Mouse (Mus musculus) midbrain, embryonic 11.5 days (tissue): Measurements from ENCODE around the gene Rpusd2. TPM values are rescaled to one million over a fixed set of nuclear protein-coding genes. Genes with fewer than 3 reads are reported as not detected.

Source experiments
- ATAC-seq: fragments of 200-750 bp; cut with Nextera tagmentation; 2 replicates; pipeline ENCODE4 v1.8.0; 2017; ENCODE audit warnings: moderate TSS enrichment, moderate library complexity; ENCODE audit not compliant: low FRiP score
- DNase-seq: peaks from one replicate; pipeline ENCODE4 v3.0.0; 2015; ENCODE audit warnings: low spot score; ENCODE audit errors: missing footprints
- H3K27ac ChIP-seq: fragments of 300-500 bp; sonication (generic); 2 replicates; pipeline ENCODE4 v1.5.1; 2014; ENCODE audit warnings: low read depth, low read length
- H3K27me3 ChIP-seq: fragments of 300-500 bp; sonication (generic); 2 replicates; pipeline ENCODE4 v1.6.1; 2014; ENCODE audit warnings: mild to moderate bottlenecking, low read length, moderate library complexity, mixed read lengths; ENCODE audit not compliant: control insufficient read depth, insufficient read depth
- H3K36me3 ChIP-seq: fragments of 300-500 bp; sonication (generic); 2 replicates; pipeline ENCODE4 v1.6.1; 2014; ENCODE audit warnings: mild to moderate bottlenecking, low read length, moderate library complexity, mixed read lengths; ENCODE audit not compliant: control insufficient read depth, insufficient read depth
- H3K4me1 ChIP-seq: fragments of 300-500 bp; sonication (generic); 2 replicates; pipeline ENCODE4 v1.6.1; 2014; ENCODE audit warnings: low read length; ENCODE audit not compliant: control insufficient read depth, insufficient read depth
- H3K4me2 ChIP-seq: fragments of 300-500 bp; sonication (generic); 2 replicates; pipeline ENCODE4 v1.6.1; 2014; ENCODE audit warnings: mild to moderate bottlenecking, moderate library complexity
- H3K4me3 ChIP-seq: fragments of 300-500 bp; sonication (generic); 2 replicates; pipeline ENCODE4 v1.5.1; 2014; ENCODE audit warnings: low read depth, low read length
- H3K9ac ChIP-seq: fragments of 300-500 bp; sonication (generic); 2 replicates; pipeline ENCODE4 v1.6.1; 2014; ENCODE audit warnings: low read length
- H3K9me3 ChIP-seq: fragments of 300-500 bp; sonication (generic); 2 replicates; pipeline ENCODE4 v1.6.1; 2016; ENCODE audit warnings: low read length; ENCODE audit not compliant: control insufficient read depth
- WGBS: fragments of 180-500 bp; shearing (Covaris S2); extraction: QIAGEN DNeasy Blood & Tissue Kit; methylation state at CpG from one replicate; pipeline ENCODE4 v1.1.7; 2014; 5-methylcytosine and 5-hydroxymethylcytosine counted together
- polyA plus RNA-seq: library from polyadenylated mRNA; unstranded; fragments of >200 nt; fragmentation: Nextera tagmentation; extraction: Ambion mirVana; gene quantifications from 2 replicates; pipeline ENCODE4 v1.2.1, GENCODE M21; 2014

Rpusd2 gene
- polyA plus RNA-seq, 1 experiment from 2014 or later = 7.4 TPM

DNA sequence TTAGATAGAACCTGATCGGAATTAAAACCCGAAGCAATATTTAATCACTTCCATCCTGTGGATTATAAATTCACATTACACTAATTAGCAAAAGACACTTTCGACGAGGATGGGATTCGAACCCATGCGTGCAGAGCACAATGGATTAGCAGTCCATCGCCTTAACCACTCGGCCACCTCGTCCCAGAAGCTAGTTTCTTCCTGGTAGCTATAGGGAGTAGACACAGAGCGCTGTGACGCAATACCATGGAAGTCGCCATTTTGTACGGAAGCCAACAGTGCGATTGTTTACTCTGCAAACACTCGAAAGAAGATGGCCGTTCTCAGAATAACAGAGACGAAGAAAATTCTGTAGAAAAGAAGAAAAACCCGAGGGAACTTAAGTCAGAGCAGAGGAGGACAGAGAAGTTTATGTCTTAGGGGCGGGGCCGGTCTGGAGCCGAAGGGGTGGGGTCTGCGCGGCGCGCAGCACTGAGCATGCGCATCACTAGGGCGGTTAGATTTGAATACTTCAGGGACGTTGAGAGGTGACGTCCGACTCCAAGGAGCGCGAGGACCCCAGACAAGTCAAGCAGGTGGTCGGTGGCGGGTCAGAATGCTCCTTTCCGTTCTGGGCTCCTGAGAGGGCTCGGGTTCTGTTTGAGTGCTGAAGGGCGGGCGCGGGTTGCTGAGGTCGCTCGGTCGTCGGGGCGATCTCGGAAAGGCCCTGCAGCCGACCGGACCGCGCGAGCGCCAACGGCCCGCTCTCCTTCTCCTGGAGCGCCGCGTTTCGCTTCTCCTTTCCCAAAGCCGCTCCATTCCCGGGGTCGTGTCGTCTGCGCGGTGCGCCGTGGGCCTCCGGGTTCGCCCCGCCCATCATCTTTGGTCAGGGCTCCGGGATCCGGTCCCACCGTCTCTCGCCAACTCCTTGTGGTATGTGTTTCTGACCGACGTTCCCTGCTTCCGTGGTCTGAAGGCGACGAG, 12.3 kb downstream of the Rpusd2 start, which contains the start of gene Knl1:
Knl1 (plus strand) TSS at position 471 of the 963 bp plus-strand sequence.
- DNase-seq = peak; percentile 100
- ATAC-seq = peak; percentile 97
- peak within 1 kb of the TSS; percentile 78 for H3K9ac ChIP-seq
- no peaks in the 10 kb centered on the region for H3K27me3 ChIP-seq
- H3K36me3 ChIP-seq = no peaks in the 10 kb centered on the region
- H3K27ac ChIP-seq = peak within 1 kb of the TSS; percentile 82
- peak within 1 kb of the TSS; percentile 77 for H3K4me3 ChIP-seq
- peak within 1 kb of the TSS; percentile 59 for H3K4me2 ChIP-seq
- no peaks in the 10 kb centered on the region for H3K9me3 ChIP-seq
- peaks cover 7% of the 10 kb centered on the region for H3K4me1 ChIP-seq
- under 1% methylated on average over 77 of the region's 77 CpGs for WGBS

- Histone ChIP-seq H3K27ac (no peak overlapping the region), H3K36me3 (no peaks in the 10 kb centered on the region), H3K9ac (peak overlapping the region; percentile 78), H3K4me2 (peak overlapping the region; percentile 59), H3K9me3 (no peaks in the 10 kb centered on the region), H3K27me3 (no peaks in the 10 kb centered on the region), H3K4me3 (peak overlapping the region; percentile 77), H3K4me1 (peaks cover 7% of the 10 kb centered on the region)
- 24% methylated on average over 4 of the region's 4 CpGs for WGBS
- DNase-seq (no peak), ATAC-seq (no peak)
These were observed 13.3 kb downstream of the Rpusd2 start for GRCm38 (mm10) chr2:119047849-119048248.

DNA sequence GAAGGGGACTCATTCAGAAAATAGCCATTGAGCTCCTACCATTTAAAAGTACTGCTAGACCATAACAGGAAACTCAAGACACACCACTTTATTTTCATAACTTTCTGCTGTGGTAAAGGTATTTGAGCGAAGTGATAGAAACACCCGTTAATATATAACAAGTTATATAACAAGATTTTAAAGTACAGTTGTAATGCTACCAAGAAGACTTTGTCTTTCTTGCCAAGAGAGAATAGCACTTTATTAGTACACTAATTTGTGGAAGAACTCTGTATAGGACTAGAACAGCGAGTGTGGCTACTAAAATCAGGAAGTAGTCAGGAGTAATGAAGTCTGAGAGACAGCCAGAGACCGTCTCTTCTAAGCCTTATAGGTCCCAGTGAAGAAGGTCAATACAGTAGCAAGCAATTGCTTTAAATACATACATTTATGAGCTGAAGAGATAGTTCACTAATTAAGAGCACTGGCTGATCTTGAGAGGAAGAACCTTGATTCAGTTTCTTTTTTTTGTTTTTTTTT, 15.6 kb downstream of the Rpusd2 start:
- 94% methylated on average over 4 of the region's 4 CpGs for whole genome bisulfite sequencing
- peaks cover 7% of the 10 kb centered on the region for H3K4me1 ChIP-seq
- no peak for DNase-seq

GRCm38 (mm10) chr2:119060139-119060538, 25.5 kb downstream of the Rpusd2 start:
- H3K27ac ChIP-seq = no peak overlapping the region
- no peak overlapping the region for H3K4me2 ChIP-seq
- no peak overlapping the region for H3K4me3 ChIP-seq
- H3K4me1 ChIP-seq = no peaks in the 10 kb centered on the region
- no peak for DNase-seq
- no peaks in the 10 kb centered on the region for H3K27me3 ChIP-seq
- H3K9me3 ChIP-seq = no peaks in the 10 kb centered on the region
- H3K9ac ChIP-seq = no peak overlapping the region
- H3K36me3 ChIP-seq = 0 out of 2 replicates have a peak, but pooled peaks cover 8% of the 10 kb centered on the region
- no peak for ATAC-seq
- WGBS = 89% methylated on average over 2 of the region's 2 CpGs

More for the DNA sequence above, 15.6 kb downstream of the Rpusd2 start:
- Histone ChIP-seq H3K9ac (no peak overlapping the region), H3K9me3 (no peaks in the 10 kb centered on the region), H3K4me2 (no peak overlapping the region), H3K27ac (no peak overlapping the region), H3K27me3 (no peaks in the 10 kb centered on the region), H3K4me3 (no peak overlapping the region), H3K36me3 (no peaks in the 10 kb centered on the region)
- ATAC-seq = no peak

DNA sequence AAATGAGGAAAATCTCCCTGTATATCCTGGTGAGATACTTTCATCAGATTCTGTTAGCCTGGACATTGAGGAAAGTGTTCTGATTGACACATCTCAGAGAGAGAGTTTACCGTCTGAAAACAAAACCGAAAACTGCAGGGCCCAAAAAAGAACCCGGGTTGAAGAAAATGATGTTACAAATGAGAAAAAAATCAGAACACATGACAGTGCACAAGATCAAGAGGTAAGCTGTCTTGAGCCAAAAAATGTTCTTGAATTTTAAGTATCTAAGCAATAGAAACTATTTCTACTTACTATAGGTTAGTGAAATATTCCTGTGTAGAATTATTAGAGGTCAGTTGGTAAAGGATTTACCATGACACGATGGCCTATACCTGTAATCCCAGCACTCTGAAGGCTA, 37.8 kb downstream of the Rpusd2 start:
- H3K27ac ChIP-seq = no peak overlapping the region
- no peaks in the 10 kb centered on the region for H3K27me3 ChIP-seq
- 0 out of 2 replicates have a peak, but pooled peaks cover 2% of the 10 kb centered on the region for H3K36me3 ChIP-seq
- H3K4me1 ChIP-seq = no peaks in the 10 kb centered on the region
- 95% methylated on average over 4 of the region's 4 CpGs for WGBS
- no peak overlapping the region for H3K4me2 ChIP-seq
- no peak for ATAC-seq
- no peaks in the 10 kb centered on the region for H3K9me3 ChIP-seq
- no peak overlapping the region for H3K4me3 ChIP-seq
- DNase-seq = no peak
- no peak overlapping the region for H3K9ac ChIP-seq

- DNase-seq (no peak), ATAC-seq (no peak)
- H3K4me1 ChIP-seq = no peaks in the 10 kb centered on the region
- 85% methylated on average over 2 of the region's 2 CpGs for WGBS
- H3K27ac ChIP-seq = no peak overlapping the region
- no peak overlapping the region for H3K4me3 ChIP-seq
- H3K9me3 ChIP-seq = no peaks in the 10 kb centered on the region
- no peak overlapping the region for H3K4me2 ChIP-seq
- H3K9ac ChIP-seq = no peak overlapping the region
- H3K27me3 ChIP-seq = no peaks in the 10 kb centered on the region
- H3K36me3 ChIP-seq = peaks cover under 1% of the 10 kb centered on the region; the same call in 1 of the 2 replicates
These were observed 51.6 kb downstream of the Rpusd2 start for GRCm38 (mm10) chr2:119086156-119086555.

Other genes starting within 250 kb of the Rpusd2 start
- gene Knstrn, start 220.8 kb upstream of the Rpusd2 start, polyA plus RNA-seq = 201 and 203 TPM in 2 replicates
- 40.5 and 44.4 TPM in 2 replicates for gene Ivd, start 172.8 kb upstream of the Rpusd2 start, polyA plus RNA-seq
- gene Bahd1, start 134.4 kb upstream of the Rpusd2 start, polyA plus RNA-seq = 1.4 and 1.5 TPM in 2 replicates
- gene Chst14, start 108.3 kb upstream of the Rpusd2 start, polyA plus RNA-seq = 17.3 and 19.2 TPM in 2 replicates
- gene Ccdc32, start 5.4 kb upstream of the Rpusd2 start, polyA plus RNA-seq = 25.0 and 25.6 TPM in 2 replicates
- gene Knl1, start 12.3 kb downstream of the Rpusd2 start, polyA plus RNA-seq = 45.5 and 46.4 TPM in 2 replicates
- 74.6 and 76.9 TPM in 2 replicates for gene Rad51, start 78.0 kb downstream of the Rpusd2 start, polyA plus RNA-seq
- gene Rmdn3, start 122.2 kb downstream of the Rpusd2 start, polyA plus RNA-seq = 41.1 and 46.7 TPM in 2 replicates
- 1.5 and 2.5 TPM in 2 replicates for gene Gchfr, start 133.0 kb downstream of the Rpusd2 start, polyA plus RNA-seq
- gene Gm14137, start 139.7 kb downstream of the Rpusd2 start, polyA plus RNA-seq = 0.15 and 0.20 TPM in 2 replicates
- gene Zfyve19, start 173.8 kb downstream of the Rpusd2 start, polyA plus RNA-seq = 44.2 and 48.9 TPM in 2 replicates
- 22.5 and 25.6 TPM in 2 replicates for gene Dnajc17, start 174.0 kb downstream of the Rpusd2 start, polyA plus RNA-seq
- gene Ppp1r14d, start 195.1 kb downstream of the Rpusd2 start, polyA plus RNA-seq = 0.21 TPM in 1 of 2 replicates, not detected in the other
- 1.1 and 1.2 TPM in 2 replicates for gene Spint1, start 202.6 kb downstream of the Rpusd2 start, polyA plus RNA-seq
- 1.3 and 2.6 TPM in 2 replicates for gene Rhov, start 236.5 kb downstream of the Rpusd2 start, polyA plus RNA-seq